Mouse (Mus musculus): ENCODE data around the gene Cdip1. TPM values are rescaled to one million over a fixed set of nuclear protein-coding genes. Genes with fewer than 3 reads are reported as not detected.

Cdip1 gene
- polyA plus RNA-seq, 1 experiment from 2014 or later, result 91.1 TPM

GRCm38 (mm10) chr16:4705541-4705940, 84.6 kb downstream of the Cdip1 start:
- Histone ChIP-seq H3K4me3 (no peak overlapping the region), H3K9me3 (no peaks in the 10 kb centered on the region), H3K4me1 (no peaks in the 10 kb centered on the region), H3K4me2 (no peak overlapping the region), H3K27ac (no peak overlapping the region), H3K9ac (no peak overlapping the region), H3K36me3 (peaks cover 79% of the 10 kb centered on the region), H3K27me3 (no peaks in the 10 kb centered on the region)
- ATAC-seq (ENCODE audit: borderline replicate concordance, extremely low read depth, low FRiP score, low TSS enrichment), result no peak
- WGBS, result 47% methylated on average over 4 of the region's 4 CpGs

GRCm38 (mm10) chr16:4702646-4703045, 87.4 kb downstream of the Cdip1 start:
- H3K4me3 ChIP-seq, result no peak overlapping the region
- peaks cover 94% of the 10 kb centered on the region for H3K36me3 ChIP-seq
- no peaks in the 10 kb centered on the region for H3K9me3 ChIP-seq
- WGBS, result 65% methylated on average over 1 of the region's 1 CpGs
- H3K27me3 ChIP-seq, result no peaks in the 10 kb centered on the region
- H3K9ac ChIP-seq, result no peak overlapping the region
- no peak overlapping the region for H3K4me2 ChIP-seq
- no peaks in the 10 kb centered on the region for H3K4me1 ChIP-seq
- H3K27ac ChIP-seq, result no peak overlapping the region
- no peak for ATAC-seq (ENCODE audit: borderline replicate concordance, extremely low read depth, low FRiP score, low TSS enrichment)

GRCm38 (mm10) chr16:4701211-4701610, 88.9 kb downstream of the Cdip1 start:
- Histone ChIP-seq H3K36me3 (peaks cover 95% of the 10 kb centered on the region), H3K4me3 (no peak overlapping the region), H3K9ac (no peak overlapping the region), H3K27me3 (no peaks in the 10 kb centered on the region), H3K9me3 (no peaks in the 10 kb centered on the region), H3K4me1 (no peaks in the 10 kb centered on the region), H3K4me2 (no peak overlapping the region), H3K27ac (no peak overlapping the region)
- WGBS, result 88% methylated on average over 3 of the region's 3 CpGs
- no peak for ATAC-seq (ENCODE audit: borderline replicate concordance, extremely low read depth, low FRiP score, low TSS enrichment)

Other genes starting within 250 kb of the Cdip1 start
- gene Srl, start 248.5 kb downstream of the Cdip1 start, polyA plus RNA-seq (2015; fragmentation: Nextera tagmentation; extraction: Ambion mirVana), result 19.5 and 22.1 TPM in 2 replicates
- gene Tfap4, start 230.4 kb downstream of the Cdip1 start, polyA plus RNA-seq (2015; fragmentation: Nextera tagmentation; extraction: Ambion mirVana), result 18.4 and 19.6 TPM in 2 replicates
- gene Glis2, start 195.6 kb downstream of the Cdip1 start, polyA plus RNA-seq (2015; fragmentation: Nextera tagmentation; extraction: Ambion mirVana), result 18.5 and 24.0 TPM in 2 replicates
- 93.8 and 94.6 TPM in 2 replicates for gene Pam16, start 165.3 kb downstream of the Cdip1 start, polyA plus RNA-seq (2015; fragmentation: Nextera tagmentation; extraction: Ambion mirVana)
- 25.1 and 25.9 TPM in 2 replicates for gene Vasn, start 150.4 kb downstream of the Cdip1 start, polyA plus RNA-seq (2015; fragmentation: Nextera tagmentation; extraction: Ambion mirVana)
- gene Dnaja3, start 150.3 kb downstream of the Cdip1 start, polyA plus RNA-seq (2015; fragmentation: Nextera tagmentation; extraction: Ambion mirVana), result 66.0 and 66.5 TPM in 2 replicates
- 13.4 and 15.2 TPM in 2 replicates for gene Coro7, start 110.5 kb downstream of the Cdip1 start, polyA plus RNA-seq (2015; fragmentation: Nextera tagmentation; extraction: Ambion mirVana)
- gene Nmral1, start 70.9 kb downstream of the Cdip1 start, polyA plus RNA-seq (2015; fragmentation: Nextera tagmentation; extraction: Ambion mirVana), result 78.7 and 81.2 TPM in 2 replicates
- gene Hmox2, start 63.9 kb downstream of the Cdip1 start, polyA plus RNA-seq (2015; fragmentation: Nextera tagmentation; extraction: Ambion mirVana), result 106 and 113 TPM in 2 replicates
- gene 4930562C15Rik, start 45.1 kb upstream of the Cdip1 start, polyA plus RNA-seq (2015; fragmentation: Nextera tagmentation; extraction: Ambion mirVana), result 0.57 and 0.69 TPM in 2 replicates
- gene Ubald1, start 90.0 kb upstream of the Cdip1 start, polyA plus RNA-seq (2015; fragmentation: Nextera tagmentation; extraction: Ambion mirVana), result 35.7 TPM in 2 replicates
- 88.1 and 93.0 TPM in 2 replicates for gene Mgrn1, start 96.0 kb upstream of the Cdip1 start, polyA plus RNA-seq (2015; fragmentation: Nextera tagmentation; extraction: Ambion mirVana)
- 150 and 167 TPM in 2 replicates for gene Nudt16l1, start 148.5 kb upstream of the Cdip1 start, polyA plus RNA-seq (2015; fragmentation: Nextera tagmentation; extraction: Ambion mirVana)
- gene Anks3, start 173.9 kb upstream of the Cdip1 start, polyA plus RNA-seq (2015; fragmentation: Nextera tagmentation; extraction: Ambion mirVana), result 54.1 and 56.2 TPM in 2 replicates
- gene Sept12, start 207.6 kb upstream of the Cdip1 start, polyA plus RNA-seq (2015; fragmentation: Nextera tagmentation; extraction: Ambion mirVana), result 0.31 TPM in 1 of 2 replicates, not detected in the other
- gene Smim22, start 217.0 kb upstream of the Cdip1 start, polyA plus RNA-seq (2015; fragmentation: Nextera tagmentation; extraction: Ambion mirVana), result 30.2 and 33.8 TPM in 2 replicates
- gene Rogdi, start 223.3 kb upstream of the Cdip1 start, polyA plus RNA-seq (2015; fragmentation: Nextera tagmentation; extraction: Ambion mirVana), result 53.5 and 60.3 TPM in 2 replicates

All from lung, embryonic 15.5 days (tissue).